Mouse (Mus musculus) midbrain, postnatal 0 days (tissue): ENCODE data around the gene Gm21981. TPM values are rescaled to one million over a fixed set of nuclear protein-coding genes. Genes with fewer than 3 reads are reported as not detected.
A peak's percentile ranks its signal among the peaks of the same experiment; 100 is the strongest.

Experiments used
- ATAC-seq: fragments of 200-750 bp; cut with Nextera tagmentation; 2 replicates; pipeline ENCODE4 v1.8.0; 2017; ENCODE audit warnings: moderate number of reproducible peaks, mild to moderate bottlenecking, moderate TSS enrichment, moderate library complexity; ENCODE audit not compliant: low FRiP score
- DNase-seq: peaks from one replicate; pipeline ENCODE4 v3.0.0-alpha.2; 2015; ENCODE audit warnings: low spot score
- H3K27ac ChIP-seq: fragments of 300-500 bp; sonication (generic); 2 replicates; pipeline ENCODE4 v1.5.1; 2014; ENCODE audit warnings: low read depth, mild to moderate bottlenecking, low read length, mixed read lengths
- H3K27me3 ChIP-seq: fragments of 300-500 bp; sonication (generic); 2 replicates; pipeline ENCODE4 v1.6.1; 2014; ENCODE audit warnings: low read length, control low read depth, mixed read lengths; ENCODE audit not compliant: insufficient read depth
- H3K36me3 ChIP-seq: fragments of 300-500 bp; sonication (generic); 2 replicates; pipeline ENCODE4 v1.6.1; 2014; ENCODE audit warnings: low read length, control low read depth, mixed read lengths; ENCODE audit not compliant: insufficient read depth
- H3K4me1 ChIP-seq: fragments of 300-500 bp; sonication (generic); 2 replicates; pipeline ENCODE4 v1.6.1; 2014; ENCODE audit warnings: mild to moderate bottlenecking, control low read depth, antibody characterized with exemption, low read length, mixed read lengths; ENCODE audit not compliant: insufficient read depth
- H3K4me2 ChIP-seq: fragments of 300-500 bp; sonication (generic); 2 replicates; pipeline ENCODE4 v1.6.1; 2014; ENCODE audit warnings: low read depth, mild to moderate bottlenecking, low read length, mixed read lengths; ENCODE audit not compliant: poor library complexity, severe bottlenecking
- H3K4me3 ChIP-seq: fragments of 300-500 bp; sonication (generic); 2 replicates; pipeline ENCODE4 v1.5.1; 2014; ENCODE audit warnings: low read depth, mild to moderate bottlenecking, low read length, moderate library complexity
- H3K9ac ChIP-seq: fragments of 300-500 bp; sonication (generic); replicated peaks from 2 replicates; pipeline ENCODE4 v1.6.1; 2014; ENCODE audit warnings: mild to moderate bottlenecking, low read length, moderate library complexity, mixed read lengths; ENCODE audit not compliant: poor library complexity, severe bottlenecking
- H3K9me3 ChIP-seq: fragments of 300-500 bp; sonication (generic); 2 replicates; pipeline ENCODE4 v1.6.1; 2016; ENCODE audit warnings: low read length, control low read depth
- CTCF ChIP-seq: IDR thresholded peaks from 2 replicates; pipeline ENCODE4 v1.5.1; 2016; ENCODE audit warnings: antibody characterized with exemption, mild to moderate bottlenecking
- WGBS: fragments of 180-500 bp; shearing (Covaris S2); extraction: QIAGEN DNeasy Blood & Tissue Kit; methylation state at CpG from one replicate; pipeline ENCODE4 v1.1.7; 2014; 5-methylcytosine and 5-hydroxymethylcytosine counted together
- polyA plus RNA-seq: library from polyadenylated mRNA; unstranded; fragments of >200 nt; fragmentation: Nextera tagmentation; extraction: Ambion mirVana; gene quantifications from 2 replicates; pipeline ENCODE4 v1.2.1, GENCODE M21; 2015
- total RNA-seq: library from RNA; depleted of rRNA; stranded (reverse); fragments of >200 nt; gene quantifications from 2 replicates; pipeline ENCODE4 v1.2.3, GENCODE M21; 2014

Gene Gm21981
- total and polyA plus RNA-seq, 2 experiments from 2014 or later: 0.56 to 5.8 TPM

DNA sequence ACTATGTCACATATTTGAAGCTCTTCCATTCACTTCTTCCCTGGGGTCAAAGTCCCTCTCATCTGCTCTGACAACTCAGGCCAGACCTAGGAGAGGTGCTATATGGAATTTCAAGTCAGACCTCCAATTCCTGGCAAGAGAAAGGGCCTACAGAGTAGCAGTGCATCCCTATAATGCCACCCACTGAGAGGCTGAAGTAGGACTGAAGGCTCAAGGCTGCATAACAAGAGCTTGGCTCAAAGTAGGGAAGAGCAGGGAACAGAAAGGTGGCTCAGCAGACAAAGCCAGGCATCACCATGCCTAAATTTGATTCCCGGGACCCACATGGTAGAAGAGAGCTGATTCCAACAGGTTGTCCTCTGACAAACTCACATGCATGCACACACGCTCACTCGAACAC is 2.6 kb downstream of the Gm21981 start:
- ATAC-seq (no peak), DNase-seq (no peak)
- H3K9ac ChIP-seq: no peak overlapping the region
- H3K4me1 ChIP-seq: peaks cover 5% of the 10 kb centered on the region; the same call in 1 of the 2 replicates
- H3K4me2 ChIP-seq: no peak overlapping the region
- 90% methylated on average over 3 of the region's 3 CpGs for WGBS
- TF ChIP-seq CTCF: no peak
- no peak overlapping the region for H3K27ac ChIP-seq
- no peak overlapping the region for H3K4me3 ChIP-seq
- H3K9me3 ChIP-seq: no peaks in the 10 kb centered on the region
- no peaks in the 10 kb centered on the region for H3K27me3 ChIP-seq
- no peaks in the 10 kb centered on the region for H3K36me3 ChIP-seq

DNA sequence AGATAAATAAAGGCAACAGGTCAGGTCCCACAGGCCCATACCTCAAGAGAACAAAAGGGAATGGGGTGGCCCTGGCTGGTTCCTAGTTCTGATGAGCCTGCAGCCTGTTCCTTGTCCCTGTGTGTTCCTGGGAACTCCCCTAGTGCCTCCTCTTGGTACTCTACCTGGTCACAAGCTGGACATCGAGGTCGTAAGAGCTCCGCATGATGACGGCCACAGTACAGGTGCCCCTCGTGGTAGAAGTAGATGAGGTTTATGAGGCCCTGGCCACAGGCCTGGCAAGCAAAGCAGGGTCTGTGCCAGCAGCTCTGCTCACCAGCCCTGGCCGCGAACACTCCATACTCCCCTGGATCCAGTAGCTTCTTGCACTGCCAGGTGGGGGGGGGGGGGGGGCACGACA is 4.4 kb downstream of the Gm21981 start:
- peaks cover 5% of the 10 kb centered on the region; the same call in 1 of the 2 replicates for H3K4me1 ChIP-seq
- 84% methylated on average over 8 of the region's 8 CpGs for WGBS
- H3K27me3 ChIP-seq: no peaks in the 10 kb centered on the region
- DNase-seq (no peak), ATAC-seq (no peak)
- TF ChIP-seq CTCF: no peak
- no peaks in the 10 kb centered on the region for H3K9me3 ChIP-seq
- H3K36me3 ChIP-seq: no peaks in the 10 kb centered on the region
- H3K4me2 ChIP-seq: peak overlapping the region; percentile 89
- H3K9ac ChIP-seq: no peak overlapping the region
- H3K4me3 ChIP-seq: peak overlapping the region; percentile 74
- H3K27ac ChIP-seq: no peak overlapping the region

DNA sequence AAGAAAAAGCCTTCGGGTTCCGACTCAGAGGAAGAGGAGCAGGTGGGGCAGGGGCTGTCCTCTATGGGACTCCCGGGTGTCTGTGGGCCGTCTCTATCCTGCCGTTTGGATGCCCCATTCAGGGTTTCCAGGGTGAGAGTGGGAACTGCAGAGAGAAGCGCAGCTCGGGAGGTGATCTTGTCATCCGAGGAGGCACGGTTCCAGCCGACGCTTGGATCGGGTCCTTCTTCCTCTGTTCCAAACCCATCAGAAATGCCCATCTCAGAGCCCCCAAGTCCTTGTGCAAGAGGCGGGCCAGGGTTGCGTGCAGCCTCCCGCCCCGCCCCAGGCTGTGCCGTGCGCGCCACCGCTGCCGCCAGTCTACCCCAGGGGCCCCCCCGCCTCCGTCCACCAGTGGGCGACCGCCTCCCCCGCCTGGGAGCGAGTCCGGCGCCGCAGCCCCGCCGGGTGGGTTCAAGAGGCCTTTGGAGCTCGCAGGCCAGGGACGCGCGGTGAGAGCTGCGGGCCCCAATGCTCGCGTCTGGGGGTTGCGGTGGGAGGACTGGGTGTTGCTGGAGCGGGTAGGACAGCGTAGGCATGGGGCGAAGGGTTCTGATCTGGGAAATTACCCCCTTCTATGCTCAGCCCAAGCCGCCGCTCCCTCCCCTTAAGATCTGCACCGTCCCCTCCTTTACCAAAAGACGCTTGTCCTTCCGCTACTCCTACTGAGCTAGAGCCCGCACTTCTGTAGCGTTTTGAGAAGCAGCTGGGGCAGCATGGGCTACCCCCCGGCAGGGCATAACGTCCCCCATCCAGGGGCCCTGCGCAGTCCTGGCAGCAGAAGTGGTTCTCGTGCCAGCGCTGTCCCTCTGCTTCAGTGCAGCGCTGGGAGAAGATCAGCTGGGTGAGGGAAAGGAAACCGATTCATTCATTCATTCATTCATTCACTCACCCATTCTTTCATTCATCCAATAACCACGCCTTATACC is 5.4 kb downstream of the Gm21981 start, which contains the start of gene Frs3:
Gene Frs3, plus strand, starts transcription at position 423 of the 968 bp plus-strand sequence.
- peak; percentile 31 for TF ChIP-seq CTCF
- WGBS: under 1% methylated on average over 53 of the region's 58 CpGs
- no peaks in the 10 kb centered on the region for H3K9me3 ChIP-seq
- peaks cover 6% of the 10 kb centered on the region; the same call in 1 of the 2 replicates for H3K36me3 ChIP-seq
- no peaks in the 10 kb centered on the region for H3K27me3 ChIP-seq
- peak within 1 kb of the TSS; percentile 89 for H3K4me2 ChIP-seq
- DNase-seq (peak; percentile 79), ATAC-seq (peak; percentile 74)
- peak within 1 kb of the TSS; percentile 86 for H3K9ac ChIP-seq
- peaks cover 5% of the 10 kb centered on the region; the same call in 1 of the 2 replicates for H3K4me1 ChIP-seq
- peak within 1 kb of the TSS; percentile 74 for H3K4me3 ChIP-seq
- H3K27ac ChIP-seq: peak within 1 kb of the TSS; percentile 88

DNA sequence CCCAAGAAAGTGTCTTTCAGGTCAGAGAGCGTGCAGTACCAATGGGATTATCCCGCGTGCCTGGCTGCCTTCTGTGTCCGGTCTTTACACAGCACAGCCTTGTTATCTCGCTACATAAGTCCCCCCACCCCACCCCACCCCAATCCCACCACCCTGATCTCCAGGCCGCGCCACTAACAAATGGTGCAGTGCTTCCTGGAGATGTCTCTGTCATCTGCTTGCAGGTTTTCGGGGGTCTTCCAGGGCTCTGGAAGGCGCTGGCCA is 6.0 kb downstream of the Gm21981 start, which contains the start of gene Tomm6:
Gene Tomm6, minus strand, starts transcription at position 43 of the 264 bp plus-strand sequence.
- Histone ChIP-seq H3K4me3 (peak within 1 kb of the TSS; percentile 74), H3K27me3 (no peaks in the 10 kb centered on the region), H3K36me3 (peaks cover 12% of the 10 kb centered on the region; the same call in 1 of the 2 replicates), H3K9me3 (no peaks in the 10 kb centered on the region), H3K9ac (peak within 1 kb of the TSS; percentile 86), H3K4me2 (peak within 1 kb of the TSS; percentile 89), H3K4me1 (peaks cover 5% of the 10 kb centered on the region; the same call in 1 of the 2 replicates), H3K27ac (peak within 1 kb of the TSS; percentile 88)
- 2% methylated on average over 9 of the region's 9 CpGs for WGBS
- TF ChIP-seq CTCF: no peak
- DNase-seq (no peak), ATAC-seq (no peak)

DNA sequence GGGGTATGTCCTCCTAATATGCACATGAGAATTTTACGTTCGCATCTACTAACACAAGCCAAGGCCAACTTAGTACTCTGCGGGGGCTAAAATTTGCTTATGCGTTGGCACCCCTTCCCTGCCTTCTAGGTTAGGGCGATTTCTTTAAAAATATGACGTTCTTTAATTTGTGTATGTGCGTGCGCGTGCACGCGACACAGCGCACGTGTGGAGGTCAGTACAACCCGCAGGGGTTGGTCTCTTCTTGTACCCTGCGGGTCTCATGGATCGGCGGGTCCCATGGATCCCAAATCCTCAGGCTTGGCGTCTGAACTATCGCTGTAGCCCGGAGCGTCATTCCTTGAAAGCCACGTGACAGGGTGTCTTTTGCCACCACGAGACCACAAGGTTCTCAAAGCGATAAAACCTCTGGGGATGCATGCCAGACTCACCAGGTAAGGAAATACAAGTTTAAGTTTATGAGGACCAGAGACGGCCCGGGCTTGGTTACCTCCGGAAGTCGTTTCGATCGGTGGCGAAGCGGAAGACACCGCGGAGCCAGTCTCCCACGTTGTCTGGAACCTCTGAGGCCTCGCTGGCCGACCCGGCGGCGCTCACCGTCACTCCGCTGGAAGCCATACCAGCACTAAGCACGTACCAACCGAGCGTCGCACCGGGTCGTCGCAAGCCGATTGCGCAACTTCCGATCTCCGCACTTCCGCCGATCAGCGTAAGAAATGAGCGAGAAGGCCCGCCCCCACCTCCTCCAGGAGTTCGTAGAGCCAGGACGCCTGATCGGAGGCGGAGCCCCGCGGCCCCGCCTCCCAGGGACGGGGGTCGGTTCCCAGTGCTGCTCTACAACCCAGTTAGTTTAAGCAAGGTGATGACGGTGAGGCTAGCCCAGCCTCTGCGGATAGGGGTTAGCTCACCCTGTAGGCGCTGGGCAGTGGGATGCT is 6.6 kb downstream of the Gm21981 start:
- 1% methylated on average over 68 of the region's 70 CpGs for WGBS
- no peaks in the 10 kb centered on the region for H3K9me3 ChIP-seq
- H3K27me3 ChIP-seq: no peaks in the 10 kb centered on the region
- peaks cover 13% of the 10 kb centered on the region; the same call in 1 of the 2 replicates for H3K36me3 ChIP-seq
- peak overlapping the region; percentile 86 for H3K9ac ChIP-seq
- H3K4me3 ChIP-seq: peak overlapping the region; percentile 74
- peak; percentile 88 for ATAC-seq
- H3K4me2 ChIP-seq: peak overlapping the region; percentile 89
- peaks cover 5% of the 10 kb centered on the region; the same call in 1 of the 2 replicates for H3K4me1 ChIP-seq
- peak; percentile 98 for DNase-seq
- TF ChIP-seq CTCF: no peak
- peak overlapping the region; percentile 88 for H3K27ac ChIP-seq
